Mouse (Mus musculus) kidney, embryonic 15.5 days (tissue): Measurements from ENCODE around the gene Olfr20. TPM values are rescaled to one million over a fixed set of nuclear protein-coding genes. Genes with fewer than 3 reads are reported as not detected.

Experiments used
- ATAC-seq: fragments of 200-750 bp; cut with Nextera tagmentation; replicated peaks from 2 replicates; pipeline ENCODE4 v1.8.0; 2017; ENCODE audit warnings: moderate TSS enrichment; ENCODE audit not compliant: low FRiP score
- H3K27ac ChIP-seq: fragments of 300-500 bp; sonication (generic); 2 replicates; pipeline ENCODE4 v1.5.1; 2015; ENCODE audit warnings: mild to moderate bottlenecking, inconsistent platforms
- H3K27me3 ChIP-seq: fragments of 300-500 bp; sonication (generic); 2 replicates; pipeline ENCODE4 v1.6.1; 2015; ENCODE audit warnings: inconsistent platforms
- H3K36me3 ChIP-seq: fragments of 300-500 bp; sonication (generic); 2 replicates; pipeline ENCODE4 v1.6.1; 2015; ENCODE audit warnings: inconsistent platforms
- H3K4me1 ChIP-seq: fragments of 300-500 bp; sonication (generic); 2 replicates; pipeline ENCODE4 v1.6.1; 2015; ENCODE audit warnings: inconsistent platforms
- H3K4me2 ChIP-seq: fragments of 300-500 bp; sonication (generic); 2 replicates; pipeline ENCODE4 v1.6.1; 2015; ENCODE audit warnings: moderate library complexity, mild to moderate bottlenecking, inconsistent platforms
- H3K4me3 ChIP-seq: fragments of 300-500 bp; sonication (generic); replicated peaks from 2 replicates; pipeline ENCODE4 v1.5.1; 2015; ENCODE audit warnings: mild to moderate bottlenecking, inconsistent platforms
- H3K9ac ChIP-seq: fragments of 300-500 bp; sonication (generic); 2 replicates; pipeline ENCODE4 v1.6.1; 2015; ENCODE audit warnings: mild to moderate bottlenecking, inconsistent platforms
- H3K9me3 ChIP-seq: fragments of 300-500 bp; sonication (generic); replicated peaks from 2 replicates; pipeline ENCODE4 v1.6.1; 2016; ENCODE audit warnings: inconsistent platforms
- WGBS: fragments of 180-500 bp; shearing (Covaris S2); methylation state at CpG from one replicate; pipeline ENCODE4 v1.1.7; 2015; ENCODE audit warnings: mixed read lengths; 5-methylcytosine and 5-hydroxymethylcytosine counted together
- polyA plus RNA-seq: library from polyadenylated mRNA; unstranded; fragments of >200 nt; fragmentation: Nextera tagmentation; extraction: Ambion mirVana; gene quantifications from 2 replicates; pipeline ENCODE4 v1.2.1, GENCODE M21; 2015

Olfr20 gene
- polyA plus RNA-seq, 1 experiment from 2014 or later, result not detected

DNA sequence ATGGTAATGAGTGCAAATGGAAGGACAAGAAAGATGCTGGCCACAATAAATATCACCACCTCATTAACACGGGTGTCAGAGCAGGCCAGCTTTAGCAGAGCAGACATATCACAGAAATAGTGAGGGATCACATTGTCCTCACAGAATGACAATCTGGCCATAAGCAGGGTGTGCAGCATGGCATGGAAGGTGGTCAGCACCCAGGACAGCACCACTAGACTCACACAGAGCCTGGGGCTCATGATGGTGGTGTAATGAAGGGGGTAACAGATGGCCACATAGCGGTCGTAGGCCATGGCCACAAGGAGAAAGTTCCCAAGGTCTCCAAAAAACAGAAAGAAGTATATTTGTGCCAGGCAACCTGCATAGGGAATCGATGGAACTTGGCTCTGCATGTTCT, 44.8 kb downstream of the Olfr20 start:
- WGBS, result 56% methylated on average over 4 of the region's 4 CpGs
- Histone ChIP-seq H3K9ac (no peak overlapping the region), H3K4me1 (no peaks in the 10 kb centered on the region), H3K4me3 (no peak overlapping the region), H3K9me3 (no peaks in the 10 kb centered on the region), H3K27me3 (no peaks in the 10 kb centered on the region), H3K4me2 (no peak overlapping the region), H3K27ac (no peak overlapping the region), H3K36me3 (no peaks in the 10 kb centered on the region)
- ATAC-seq, result no peak

DNA sequence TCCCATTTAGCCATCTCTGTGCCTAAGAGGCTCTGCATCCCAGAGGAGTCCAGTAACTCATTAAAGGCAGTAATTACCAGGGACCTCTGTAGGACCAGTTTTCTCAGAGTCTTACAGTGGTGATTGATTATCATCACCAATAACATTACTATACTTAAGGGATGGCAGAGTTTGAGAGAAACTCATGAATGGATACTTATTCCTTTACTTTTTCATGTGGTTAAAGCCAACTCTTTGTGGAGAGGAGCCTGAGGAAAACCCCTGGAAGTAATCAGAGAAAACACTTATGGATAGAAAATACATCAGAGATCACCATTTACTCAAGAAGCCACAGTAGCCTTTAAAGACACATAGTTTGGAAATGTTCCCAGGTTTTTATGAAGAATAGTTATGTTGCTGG, 48.9 kb downstream of the Olfr20 start, which contains the start of gene Olfr1:
TSS of gene Olfr1 (minus strand) at position 101 of the 400 bp plus-strand sequence.
- no peak within 1 kb of the TSS for H3K4me3 ChIP-seq
- H3K36me3 ChIP-seq, result no peaks in the 10 kb centered on the region
- H3K27ac ChIP-seq, result no peak within 1 kb of the TSS
- no peak within 1 kb of the TSS for H3K4me2 ChIP-seq
- H3K4me1 ChIP-seq, result no peaks in the 10 kb centered on the region
- H3K9ac ChIP-seq, result no peak within 1 kb of the TSS
- no peaks in the 10 kb centered on the region for H3K9me3 ChIP-seq
- ATAC-seq, result no peak
- H3K27me3 ChIP-seq, result no peaks in the 10 kb centered on the region

Other genes with a start within 250 kb of the Olfr20 start
- 17.5 and 18.9 TPM in 2 replicates for gene Haspin, start 212.5 kb upstream of the Olfr20 start, polyA plus RNA-seq
- gene P2rx5, start 190.4 kb upstream of the Olfr20 start, polyA plus RNA-seq, result 0.47 and 0.50 TPM in 2 replicates
- 121 and 131 TPM in 2 replicates for gene Emc6, start 173.7 kb upstream of the Olfr20 start, polyA plus RNA-seq
- 202 and 204 TPM in 2 replicates for gene Tax1bp3, start 173.7 kb upstream of the Olfr20 start, polyA plus RNA-seq
- 17.7 and 18.2 TPM in 2 replicates for gene Ctns, start 151.7 kb upstream of the Olfr20 start, polyA plus RNA-seq
- 1.5 and 1.7 TPM in 2 replicates for gene Shpk, start 151.3 kb upstream of the Olfr20 start, polyA plus RNA-seq
- 0.12 TPM in 1 of 2 replicates, not detected in the other for gene Trpv1, start 116.5 kb upstream of the Olfr20 start, polyA plus RNA-seq
- gene Trpv3, start 83.4 kb upstream of the Olfr20 start, polyA plus RNA-seq, result 0.18 and 0.22 TPM in 2 replicates
- gene Aspa, start 21.2 kb upstream of the Olfr20 start, polyA plus RNA-seq, result 17.1 and 17.2 TPM in 2 replicates
- gene Gm49340, start 21.0 kb upstream of the Olfr20 start, polyA plus RNA-seq, result not detected in 2 replicates
- gene Spata22, start 21.0 kb upstream of the Olfr20 start, polyA plus RNA-seq, result 0.32 and 0.33 TPM in 2 replicates
- gene Olfr376, start 20.5 kb downstream of the Olfr20 start, polyA plus RNA-seq, result not detected in 2 replicates
- not detected in 2 replicates for gene Olfr1, start 48.8 kb downstream of the Olfr20 start, polyA plus RNA-seq
- not detected in 2 replicates for gene Olfr378, start 77.7 kb downstream of the Olfr20 start, polyA plus RNA-seq
- not detected in 2 replicates for gene Olfr380, start 106.7 kb downstream of the Olfr20 start, polyA plus RNA-seq
- gene Olfr381, start 140.8 kb downstream of the Olfr20 start, polyA plus RNA-seq, result not detected in 2 replicates
- not detected in 2 replicates for gene Olfr382, start 166.4 kb downstream of the Olfr20 start, polyA plus RNA-seq
- not detected in 2 replicates for gene Olfr385, start 242.2 kb downstream of the Olfr20 start, polyA plus RNA-seq
- not detected in 2 replicates for gene Olfr384, start 247.8 kb downstream of the Olfr20 start, polyA plus RNA-seq